Mouse (Mus musculus): ENCODE data around the gene Mif4gd.

The Mif4gd gene

DNA sequence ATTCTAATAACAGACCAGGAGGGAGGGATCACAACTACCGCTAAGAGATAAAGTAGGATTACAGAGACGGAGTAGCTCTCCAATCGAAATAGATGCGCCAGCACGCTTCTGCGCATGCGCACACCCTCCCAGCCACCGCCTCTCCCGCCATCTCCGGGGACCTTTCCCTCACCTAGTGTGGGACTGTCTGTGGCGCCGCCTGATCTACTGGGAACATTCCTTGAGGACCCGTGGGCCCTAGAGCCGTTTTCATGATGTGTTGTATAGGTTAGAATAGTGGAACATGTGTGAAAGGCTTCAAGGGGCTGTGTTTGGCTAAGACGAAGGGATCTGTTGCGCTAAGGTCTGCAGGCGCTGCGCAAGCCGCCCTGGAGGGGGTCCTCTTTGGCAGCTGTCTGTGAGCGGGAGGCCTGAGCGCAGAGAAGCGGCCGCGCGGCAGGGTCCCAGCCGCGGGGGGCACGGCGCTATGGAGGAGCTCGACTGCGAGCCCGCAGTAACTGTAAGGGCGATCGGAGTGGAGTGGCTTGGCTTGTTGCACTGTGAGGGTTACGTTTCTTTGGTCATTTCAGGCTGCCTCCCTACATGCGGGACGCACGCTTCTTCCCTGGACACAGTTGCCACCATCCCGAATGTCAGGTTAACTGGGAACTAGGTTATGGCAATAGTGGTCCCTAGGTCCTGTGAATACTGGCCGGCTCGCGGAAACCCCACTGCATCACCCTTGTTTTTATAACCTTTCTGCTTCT is 48.5 kb downstream of the Mif4gd start, which contains the start of gene Nup85:
TSS of gene Nup85 (plus strand) at position 371 of the 746 bp plus-strand sequence.
- DNase-seq = peak; percentile 99

DNA sequence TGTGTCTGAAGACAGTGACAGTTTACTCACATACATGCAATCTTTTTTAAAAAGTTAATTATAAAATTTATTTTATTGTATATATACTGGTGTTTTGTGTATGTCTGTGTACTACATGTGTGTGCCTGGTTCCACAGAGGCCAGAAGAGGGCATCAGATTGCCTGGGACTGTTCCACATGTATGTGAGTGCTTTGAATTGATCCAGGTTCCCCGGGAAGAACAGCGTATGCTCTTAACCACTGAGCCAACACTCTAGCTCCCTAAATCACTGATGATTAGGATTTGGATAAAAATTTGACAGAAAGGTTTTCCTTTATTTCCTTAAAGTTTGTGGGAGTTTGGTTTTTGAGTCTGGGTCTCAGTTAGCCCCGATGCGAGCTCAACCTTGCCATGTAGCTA is 49.4 kb downstream of the Mif4gd start:
- no peak for DNase-seq

Measured in kidney, postnatal 4 days (tissue).